Mouse (Mus musculus) hindbrain, embryonic 11.5 days (tissue): ENCODE measurements at regions not wholly inside any gene's neighbourhood (a gene's known extent, or its start where the extent isn't known, plus 50 kb on each side); places are given as distances from the start of the nearest gene placed in this dataset.

ENCODE experiments used
- ATAC-seq: fragments of 200-750 bp; cut with Nextera tagmentation; 2 replicates; pipeline ENCODE4 v1.8.0; 2017; ENCODE audit warnings: mild to moderate bottlenecking, moderate TSS enrichment, moderate library complexity; ENCODE audit not compliant: low FRiP score
- DNase-seq: peaks from one replicate; pipeline ENCODE4 v3.0.0-alpha.2; 2015; ENCODE audit warnings: low spot score
- H3K27ac ChIP-seq: fragments of 300-500 bp; sonication (generic); 2 replicates; pipeline ENCODE4 v1.5.1; 2014; ENCODE audit warnings: mild to moderate bottlenecking, low read depth, low read length
- H3K27me3 ChIP-seq: fragments of 300-500 bp; sonication (generic); 2 replicates; pipeline ENCODE4 v1.6.1; 2014; ENCODE audit warnings: mild to moderate bottlenecking, low read length, moderate library complexity, mixed read lengths; ENCODE audit not compliant: control insufficient read depth, insufficient read depth
- H3K36me3 ChIP-seq: fragments of 300-500 bp; sonication (generic); 2 replicates; pipeline ENCODE4 v1.6.1; 2014; ENCODE audit warnings: mild to moderate bottlenecking, low read length, moderate library complexity, mixed read lengths; ENCODE audit not compliant: control insufficient read depth, insufficient read depth
- H3K4me1 ChIP-seq: fragments of 300-500 bp; sonication (generic); replicated peaks from 2 replicates; pipeline ENCODE4 v1.6.1; 2014; ENCODE audit warnings: low read length, mixed read lengths; ENCODE audit not compliant: control insufficient read depth, insufficient read depth
- H3K4me2 ChIP-seq: fragments of 300-500 bp; sonication (generic); replicated peaks from 2 replicates; pipeline ENCODE4 v1.6.1; 2014; ENCODE audit warnings: mild to moderate bottlenecking, low read depth, low read length
- H3K4me3 ChIP-seq: fragments of 300-500 bp; sonication (generic); 2 replicates; pipeline ENCODE4 v1.5.1; 2014; ENCODE audit warnings: low read depth, low read length
- H3K9ac ChIP-seq: fragments of 300-500 bp; sonication (generic); 2 replicates; pipeline ENCODE4 v1.6.1; 2014; ENCODE audit warnings: low read depth, low read length
- H3K9me3 ChIP-seq: fragments of 300-500 bp; sonication (generic); 2 replicates; pipeline ENCODE4 v1.6.1; 2016; ENCODE audit warnings: low read length; ENCODE audit not compliant: control insufficient read depth
- WGBS: fragments of 180-500 bp; shearing (Covaris S2); extraction: QIAGEN DNeasy Blood & Tissue Kit; methylation state at CpG from one replicate; pipeline ENCODE4 v1.1.7; 2014; 5-methylcytosine and 5-hydroxymethylcytosine counted together

GRCm38 (mm10) chr1:13927964-13928363 is 2165.2 kb downstream of the 4930444P10Rik start:
- DNase-seq (no peak), ATAC-seq (no peak)
- no peak overlapping the region for H3K27ac ChIP-seq
- H3K4me3 ChIP-seq: no peak overlapping the region
- no peaks in the 10 kb centered on the region for H3K27me3 ChIP-seq
- H3K4me1 ChIP-seq: no peaks in the 10 kb centered on the region
- H3K4me2 ChIP-seq: no peak overlapping the region
- H3K9me3 ChIP-seq: no peaks in the 10 kb centered on the region
- H3K36me3 ChIP-seq: no peaks in the 10 kb centered on the region
- no peak overlapping the region for H3K9ac ChIP-seq
- 73% methylated on average over 2 of the region's 2 CpGs for WGBS

- Histone ChIP-seq H3K27ac (no peak overlapping the region), H3K4me2 (no peak overlapping the region), H3K27me3 (no peaks in the 10 kb centered on the region), H3K9ac (no peak overlapping the region), H3K36me3 (no peaks in the 10 kb centered on the region), H3K9me3 (no peaks in the 10 kb centered on the region), H3K4me1 (no peaks in the 10 kb centered on the region), H3K4me3 (no peak overlapping the region)
- WGBS: 94% methylated on average over 2 of the region's 2 CpGs
- no peak for ATAC-seq
- no peak for DNase-seq
Observed at GRCm38 (mm10) chr1:13925994-13926393, 2167.1 kb downstream of the 4930444P10Rik start.

- no peak for DNase-seq
- H3K4me3 ChIP-seq: no peak overlapping the region
- no peak overlapping the region for H3K4me2 ChIP-seq
- 92% methylated on average over 5 of the region's 5 CpGs for WGBS
- no peak overlapping the region for H3K27ac ChIP-seq
- ATAC-seq: no peak
- no peaks in the 10 kb centered on the region for H3K36me3 ChIP-seq
- H3K27me3 ChIP-seq: no peaks in the 10 kb centered on the region
- no peaks in the 10 kb centered on the region for H3K9me3 ChIP-seq
- H3K9ac ChIP-seq: no peak overlapping the region
- H3K4me1 ChIP-seq: no peaks in the 10 kb centered on the region
Observed at GRCm38 (mm10) chr1:13915216-13915615, 2177.9 kb downstream of the 4930444P10Rik start.

- Histone ChIP-seq H3K4me1 (no peaks in the 10 kb centered on the region), H3K9ac (no peak overlapping the region), H3K27me3 (no peaks in the 10 kb centered on the region), H3K27ac (no peak overlapping the region), H3K36me3 (no peaks in the 10 kb centered on the region), H3K4me3 (no peak overlapping the region), H3K4me2 (no peak overlapping the region), H3K9me3 (no peaks in the 10 kb centered on the region)
- no peak for DNase-seq
- no peak for ATAC-seq
- WGBS: 86% methylated on average over 2 of the region's 2 CpGs
Observed at GRCm38 (mm10) chr1:13879126-13879525, 2214.0 kb downstream of the 4930444P10Rik start.

GRCm38 (mm10) chr1:13873925-13874324 is 2219.2 kb downstream of the 4930444P10Rik start:
- H3K27ac ChIP-seq: no peak overlapping the region
- no peak for DNase-seq
- H3K27me3 ChIP-seq: no peaks in the 10 kb centered on the region
- H3K4me1 ChIP-seq: no peaks in the 10 kb centered on the region
- no peak overlapping the region for H3K4me2 ChIP-seq
- no peaks in the 10 kb centered on the region for H3K36me3 ChIP-seq
- H3K9ac ChIP-seq: no peak overlapping the region
- H3K4me3 ChIP-seq: no peak overlapping the region
- H3K9me3 ChIP-seq: no peaks in the 10 kb centered on the region
- ATAC-seq: no peak

GRCm38 (mm10) chr1:13872536-13872935 is 2220.6 kb downstream of the 4930444P10Rik start:
- no peaks in the 10 kb centered on the region for H3K27me3 ChIP-seq
- H3K36me3 ChIP-seq: no peaks in the 10 kb centered on the region
- H3K9me3 ChIP-seq: no peaks in the 10 kb centered on the region
- H3K27ac ChIP-seq: no peak overlapping the region
- no peak overlapping the region for H3K4me3 ChIP-seq
- no peak overlapping the region for H3K4me2 ChIP-seq
- no peak overlapping the region for H3K9ac ChIP-seq
- H3K4me1 ChIP-seq: no peaks in the 10 kb centered on the region
- ATAC-seq (no peak), DNase-seq (no peak)

- 73% methylated on average over 3 of the region's 3 CpGs for WGBS
- ATAC-seq (no peak), DNase-seq (no peak)
- H3K36me3 ChIP-seq: no peaks in the 10 kb centered on the region
- H3K4me1 ChIP-seq: no peaks in the 10 kb centered on the region
- no peak overlapping the region for H3K27ac ChIP-seq
- H3K4me2 ChIP-seq: no peak overlapping the region
- no peak overlapping the region for H3K4me3 ChIP-seq
- H3K27me3 ChIP-seq: no peaks in the 10 kb centered on the region
- H3K9ac ChIP-seq: no peak overlapping the region
- H3K9me3 ChIP-seq: no peaks in the 10 kb centered on the region
Observed at GRCm38 (mm10) chr1:13870631-13871286, 2222.4 kb downstream of the 4930444P10Rik start.

- Histone ChIP-seq H3K27ac (no peak overlapping the region), H3K9ac (no peak overlapping the region), H3K27me3 (no peaks in the 10 kb centered on the region), H3K4me2 (no peak overlapping the region), H3K9me3 (no peaks in the 10 kb centered on the region), H3K4me1 (no peaks in the 10 kb centered on the region), H3K4me3 (no peak overlapping the region), H3K36me3 (no peaks in the 10 kb centered on the region)
- ATAC-seq (no peak), DNase-seq (no peak)
Observed at GRCm38 (mm10) chr1:13865713-13866112, 2227.4 kb downstream of the 4930444P10Rik start.

- ATAC-seq: no peak
- no peak overlapping the region for H3K4me3 ChIP-seq
- H3K4me2 ChIP-seq: no peak overlapping the region
- H3K9ac ChIP-seq: no peak overlapping the region
- H3K4me1 ChIP-seq: no peaks in the 10 kb centered on the region
- H3K36me3 ChIP-seq: no peaks in the 10 kb centered on the region
- no peaks in the 10 kb centered on the region for H3K27me3 ChIP-seq
- no peak overlapping the region for H3K27ac ChIP-seq
- no peaks in the 10 kb centered on the region for H3K9me3 ChIP-seq
- DNase-seq: no peak
- WGBS: 62% methylated on average over 1 of the region's 1 CpGs
Observed at GRCm38 (mm10) chr1:13863712-13864111, 2229.4 kb downstream of the 4930444P10Rik start.
